Mouse (Mus musculus) midbrain, embryonic 12.5 days (tissue): ENCODE measurements around the gene Cd53. TPM values are rescaled to one million over a fixed set of nuclear protein-coding genes. Genes with fewer than 3 reads are reported as not detected.

Source experiments
- ATAC-seq: fragments of 200-750 bp; cut with Nextera tagmentation; 2 replicates; pipeline ENCODE4 v1.8.0; 2017; ENCODE audit warnings: low read depth, moderate TSS enrichment, moderate library complexity; ENCODE audit not compliant: low FRiP score
- H3K27ac ChIP-seq: fragments of 300-500 bp; sonication (generic); replicated peaks from 2 replicates; pipeline ENCODE4 v1.5.1; 2016; ENCODE audit warnings: mild to moderate bottlenecking
- H3K27me3 ChIP-seq: fragments of 300-500 bp; sonication (generic); 2 replicates; pipeline ENCODE4 v1.6.1; 2016; ENCODE audit warnings: mild to moderate bottlenecking
- H3K36me3 ChIP-seq: fragments of 300-500 bp; sonication (generic); 2 replicates; pipeline ENCODE4 v1.6.1; 2016
- H3K4me1 ChIP-seq: fragments of 300-500 bp; sonication (generic); 2 replicates; pipeline ENCODE4 v1.6.1; 2016
- H3K4me2 ChIP-seq: fragments of 300-500 bp; sonication (generic); replicated peaks from 2 replicates; pipeline ENCODE4 v1.6.1; 2016; ENCODE audit warnings: mild to moderate bottlenecking, moderate library complexity
- H3K4me3 ChIP-seq: fragments of 300-500 bp; sonication (generic); 2 replicates; pipeline ENCODE4 v1.5.1; 2016; ENCODE audit warnings: mild to moderate bottlenecking
- H3K9ac ChIP-seq: fragments of 300-500 bp; sonication (generic); replicated peaks from 2 replicates; pipeline ENCODE4 v1.6.1; 2016; ENCODE audit warnings: mild to moderate bottlenecking, moderate library complexity
- H3K9me3 ChIP-seq: fragments of 300-500 bp; sonication (generic); 2 replicates; pipeline ENCODE4 v1.6.1; 2016; ENCODE audit warnings: mild to moderate bottlenecking
- WGBS: fragments of 180-500 bp; shearing (Covaris S2); methylation state at CpG from one replicate; pipeline ENCODE4 v1.1.7; 2016; 5-methylcytosine and 5-hydroxymethylcytosine counted together
- polyA plus RNA-seq: library from polyadenylated mRNA; unstranded; fragments of >200 nt; fragmentation: Nextera tagmentation; extraction: Ambion mirVana; gene quantifications from 2 replicates; pipeline ENCODE4 v1.2.1, GENCODE M21; 2016

Gene Cd53
- polyA plus RNA-seq, 1 experiment from 2014 or later, result 4.4 TPM

DNA sequence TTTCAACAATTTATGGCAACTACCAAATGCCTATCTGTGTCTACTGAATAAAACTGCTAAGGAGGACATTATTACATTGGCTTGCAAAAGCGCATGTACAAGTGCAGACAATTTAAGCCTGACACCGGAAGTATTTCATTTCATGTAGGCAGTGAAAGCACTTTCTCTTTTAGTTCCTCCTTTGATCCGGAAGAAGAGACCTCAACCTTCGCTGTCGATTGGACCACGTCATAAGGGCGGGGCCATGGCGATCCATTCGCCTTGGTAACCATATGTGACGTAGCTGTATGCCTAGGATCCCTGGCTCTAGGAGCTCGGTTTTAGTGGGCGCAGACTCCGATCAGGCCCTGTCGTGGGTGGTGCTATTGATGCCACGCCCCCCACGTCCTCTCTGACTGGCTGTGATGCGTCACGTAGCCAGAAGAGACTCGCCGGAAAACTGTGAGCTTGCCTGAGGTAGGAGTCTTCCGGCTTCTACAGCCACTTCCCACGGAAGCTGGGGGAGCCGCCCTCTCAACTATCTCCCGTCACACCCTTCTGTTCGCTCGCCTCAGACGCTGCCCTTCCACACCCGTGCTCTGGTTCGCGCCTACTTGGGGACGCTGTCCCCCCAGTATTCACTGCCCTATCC lies 68.4 kb downstream of the Cd53 start:
- Histone ChIP-seq H3K27ac (peak overlapping the region; percentile 85), H3K36me3 (no peaks in the 10 kb centered on the region), H3K9me3 (no peaks in the 10 kb centered on the region), H3K4me1 (0 out of 2 replicates have a peak, but pooled peaks cover 4% of the 10 kb centered on the region), H3K27me3 (no peaks in the 10 kb centered on the region), H3K9ac (peak overlapping the region; percentile 60), H3K4me2 (peak overlapping the region; percentile 59), H3K4me3 (peak overlapping the region; percentile 65)
- 2% methylated on average over 31 of the region's 31 CpGs for WGBS
- peak; percentile 99 for ATAC-seq

Other genes with a start within 250 kb of the Cd53 start
- gene Dram2, start 242.4 kb downstream of the Cd53 start, polyA plus RNA-seq, result 45.0 and 46.3 TPM in 2 replicates
- gene Cept1, start 242.3 kb downstream of the Cd53 start, polyA plus RNA-seq, result 34.6 and 38.7 TPM in 2 replicates
- gene Lrif1, start 105.2 kb downstream of the Cd53 start, polyA plus RNA-seq, result 19.5 and 20.2 TPM in 2 replicates
- gene Olfr266, start 36.1 kb upstream of the Cd53 start, polyA plus RNA-seq, result not detected in 2 replicates
- 8.9 and 10.1 TPM in 2 replicates for gene Kcna3, start 246.0 kb upstream of the Cd53 start, polyA plus RNA-seq